Mouse (Mus musculus) liver, embryonic 13.5 days (tissue): ENCODE measurements around the gene Olfr1358. TPM values are rescaled to one million over a fixed set of nuclear protein-coding genes. Genes with fewer than 3 reads are reported as not detected.

Source experiments
- microRNA-seq: library from miRNA; unstranded; fragments of <30 nt; microRNA quantifications from one replicate; pipeline ENCODE4, GENCODE M21; 2016
- polyA plus RNA-seq: library from polyadenylated mRNA; unstranded; fragments of >200 nt; fragmentation: Nextera tagmentation; extraction: Ambion mirVana; gene quantifications from 2 replicates; pipeline ENCODE4 v1.2.1, GENCODE M21; 2015

Olfr1358 gene
- polyA plus RNA-seq, 1 experiment from 2014 or later, result not detected

Small RNA genes lying within 50 kb of the gene (microRNA-seq; reads per million reads assigned to microRNA genes)
- gene Gm27541, result not detected

Other genes with a start within 250 kb of the Olfr1358 start
- gene Agpat3, start 164.9 kb upstream of the Olfr1358 start, polyA plus RNA-seq, result 18.1 and 19.5 TPM in 2 replicates
- gene Rrp1, start 104.4 kb upstream of the Olfr1358 start, polyA plus RNA-seq, result 160 and 177 TPM in 2 replicates
- 97.6 and 107 TPM in 2 replicates for gene Cstb, start 91.8 kb upstream of the Olfr1358 start, polyA plus RNA-seq
- 5.8 and 7.0 TPM in 2 replicates for gene Pdxk, start 52.5 kb upstream of the Olfr1358 start, polyA plus RNA-seq
- 16.7 and 17.4 TPM in 2 replicates for gene Ilvbl, start 56.9 kb downstream of the Olfr1358 start, polyA plus RNA-seq
- 1.8 TPM in 2 replicates for gene Syde1, start 74.5 kb downstream of the Olfr1358 start, polyA plus RNA-seq
- gene Olfr1357, start 100.6 kb downstream of the Olfr1358 start, polyA plus RNA-seq, result not detected in 2 replicates
- gene Casp14, start 200.9 kb downstream of the Olfr1358 start, polyA plus RNA-seq, result not detected in 2 replicates
- not detected in 2 replicates for gene Ccdc105, start 235.6 kb downstream of the Olfr1358 start, polyA plus RNA-seq